Mouse (Mus musculus) T-helper 2 cell (primary cell): Measurements from ENCODE around the gene Sf3a1.

Source experiments
- in situ Hi-C: fragments of 300-600 bp; cut with MboI, MseI; formaldehyde crosslinking; loops from one replicate; pipeline ENCODE4 v1.15.1; 2025; ENCODE audit warnings: high pct_unique_total_duplicates

Sf3a1 gene

DNA sequence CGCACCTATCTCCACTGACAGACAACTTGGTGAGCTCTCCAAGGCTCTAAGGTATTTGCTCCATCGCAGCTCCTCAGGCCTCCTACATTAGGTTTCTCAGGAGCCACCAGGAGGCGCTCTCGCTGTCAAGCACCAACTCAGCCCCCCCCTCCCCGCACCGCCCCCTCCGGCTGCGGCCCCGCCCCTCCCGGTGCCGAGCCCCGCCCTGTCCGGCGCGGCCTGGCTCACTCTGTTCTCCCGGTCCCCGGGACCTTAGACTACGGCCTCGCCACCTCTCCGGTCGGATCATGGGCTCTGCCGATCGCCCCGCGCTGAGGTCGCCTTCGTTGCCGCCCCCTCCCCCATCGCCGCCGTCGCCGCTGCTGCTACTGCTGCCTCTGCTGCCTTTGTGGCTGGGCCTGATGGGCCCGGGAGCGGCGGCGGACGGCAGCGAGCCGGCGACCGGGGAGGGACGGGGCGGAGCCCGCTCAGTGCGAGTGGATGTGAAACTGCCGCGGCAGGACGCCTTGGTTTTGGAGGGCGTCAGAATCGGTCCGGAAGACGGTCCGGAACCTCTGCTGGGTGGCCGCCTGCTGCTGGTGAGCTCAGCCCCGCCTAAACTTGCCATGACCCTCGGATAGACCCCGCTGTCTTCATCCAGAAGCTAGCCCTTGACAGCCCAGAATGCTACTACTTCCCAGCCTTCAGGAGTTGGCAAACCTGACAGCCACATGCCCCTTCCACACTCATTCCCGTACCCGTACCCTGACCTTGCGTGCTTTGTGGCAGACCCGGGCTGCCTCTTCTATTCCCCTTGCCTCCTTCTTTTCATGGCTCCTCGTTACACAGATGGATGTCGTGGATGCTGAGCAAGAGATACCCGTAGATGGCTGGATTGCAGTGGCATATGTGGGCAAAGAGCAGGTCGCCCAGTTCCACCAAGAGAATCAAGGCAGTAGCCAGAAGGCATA, 24.9 kb upstream of the Sf3a1 start, which contains the start of gene Rnf215:
Gene Rnf215, plus strand, starts transcription at position 217 of the 950 bp plus-strand sequence.
- in situ Hi-C loops: no loop called here

DNA sequence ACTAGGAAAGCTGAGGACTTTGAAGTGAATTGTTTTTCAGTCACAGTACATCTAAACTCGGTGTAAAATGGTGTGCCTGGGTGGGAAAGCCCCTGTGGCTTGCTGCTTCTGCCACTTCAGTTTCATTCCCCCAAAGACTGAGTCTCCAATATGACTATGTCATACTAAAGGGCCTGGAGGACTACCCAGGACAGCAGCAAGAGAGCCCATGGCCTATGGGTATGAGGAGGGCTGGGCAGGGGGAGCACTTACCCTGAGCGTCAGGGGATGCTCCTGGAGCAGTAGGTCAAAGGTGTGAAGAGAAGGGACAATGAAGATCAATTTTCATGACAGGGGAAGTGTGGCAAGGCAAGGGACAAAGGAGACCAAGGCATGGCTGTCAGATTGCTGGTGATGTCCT, 21.2 kb upstream of the Sf3a1 start:
- in situ Hi-C loops: no loop called here

DNA sequence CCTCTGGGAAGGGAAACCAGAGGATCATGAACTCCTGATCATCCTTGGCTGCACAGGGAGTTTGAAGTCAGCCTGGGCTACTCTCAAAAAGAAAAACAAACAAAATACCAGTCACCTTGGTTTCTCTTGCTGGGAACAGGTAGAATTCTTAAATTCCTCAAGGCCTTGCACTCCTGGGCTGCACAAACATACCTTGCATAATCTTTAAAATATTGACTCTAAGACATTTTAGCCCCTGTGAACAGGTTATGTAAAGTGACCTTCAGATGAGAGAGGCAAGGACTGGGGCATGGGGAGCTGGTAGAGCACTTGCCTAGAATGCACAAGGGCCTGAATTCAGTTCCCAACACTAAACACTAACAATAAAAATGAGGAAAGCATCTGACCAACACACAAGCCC, 18.6 kb upstream of the Sf3a1 start:
- in situ Hi-C loops: no loop called here

DNA sequence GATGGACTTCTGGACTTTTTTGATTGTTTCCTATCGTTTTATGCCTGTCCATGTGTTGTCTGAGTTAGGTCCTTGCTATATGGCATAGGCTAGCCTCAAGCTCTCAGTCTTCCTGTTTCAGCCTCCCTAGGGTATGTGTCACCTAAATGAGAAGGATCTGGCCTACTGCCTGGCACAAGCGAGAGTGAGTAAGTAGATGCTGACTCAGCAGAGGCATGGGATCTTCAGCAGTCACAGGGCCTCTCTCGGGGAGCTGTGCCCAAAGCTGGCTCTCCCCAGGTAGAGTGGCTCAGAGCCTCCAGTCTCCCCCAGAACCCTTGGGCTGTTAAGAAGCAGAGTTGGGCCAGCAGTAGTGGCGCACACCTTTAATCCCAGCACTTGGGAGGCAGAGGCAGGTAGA, 17.8 kb upstream of the Sf3a1 start:
- in situ Hi-C loops: no loop called here

DNA sequence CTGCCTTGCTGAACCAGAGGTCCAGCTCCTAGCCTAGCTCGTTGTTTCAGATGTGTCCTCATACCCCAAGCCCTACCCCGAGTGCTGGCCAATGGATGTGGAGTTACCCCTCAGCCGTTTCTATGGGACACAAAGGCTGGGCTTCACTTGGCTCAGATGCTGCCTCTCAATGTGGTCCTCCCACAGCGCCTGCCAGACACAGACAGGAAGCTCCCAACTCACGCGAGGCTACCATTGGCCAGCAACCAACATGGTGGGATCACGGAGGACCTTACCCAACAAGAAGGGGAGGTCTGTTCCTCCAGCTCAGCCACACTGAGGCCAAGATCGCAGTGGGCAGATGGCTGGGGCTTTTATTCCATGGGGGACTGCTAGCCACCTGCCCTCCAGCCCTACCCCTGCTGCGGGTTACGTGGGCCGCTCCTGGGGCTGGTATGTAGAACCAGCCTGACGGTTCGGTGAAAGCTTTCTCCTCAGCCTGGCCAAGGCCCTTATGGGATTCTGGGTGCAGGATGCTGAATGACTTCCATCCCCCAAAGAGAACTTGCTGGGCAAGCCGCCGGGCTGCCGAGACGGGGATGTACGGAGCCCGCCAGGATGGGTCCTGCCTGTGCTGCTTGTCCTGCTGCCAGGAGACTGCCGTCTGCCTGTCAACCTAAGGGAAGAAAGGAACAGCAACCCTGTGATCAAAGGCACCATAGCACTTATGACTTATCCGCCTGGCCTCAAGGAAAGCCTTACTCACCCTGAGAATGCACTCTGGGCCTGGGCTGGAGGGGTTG, 16.7 kb upstream of the Sf3a1 start:
- in situ Hi-C loops: no loop called here

DNA sequence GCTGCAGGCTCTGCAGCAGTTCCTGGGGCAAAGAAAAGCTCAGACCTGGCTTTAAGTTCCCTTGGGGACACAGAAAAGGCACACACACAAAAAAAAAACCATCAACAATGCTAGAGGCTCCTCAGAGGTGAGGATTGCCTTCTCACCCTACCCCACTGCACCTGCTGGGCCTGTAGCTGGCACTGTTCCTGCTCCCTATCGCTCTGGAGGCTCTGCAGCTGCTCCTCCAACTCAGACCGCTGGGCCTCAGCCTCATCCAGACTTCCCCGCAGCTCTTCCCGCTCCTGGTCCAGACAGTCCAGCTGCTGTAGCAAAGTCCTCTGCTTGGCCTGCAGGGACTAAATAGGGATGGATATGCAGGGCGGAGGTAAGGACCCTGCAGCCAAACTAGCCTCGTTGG, 13.8 kb upstream of the Sf3a1 start:
- in situ Hi-C loops: no loop called here

DNA sequence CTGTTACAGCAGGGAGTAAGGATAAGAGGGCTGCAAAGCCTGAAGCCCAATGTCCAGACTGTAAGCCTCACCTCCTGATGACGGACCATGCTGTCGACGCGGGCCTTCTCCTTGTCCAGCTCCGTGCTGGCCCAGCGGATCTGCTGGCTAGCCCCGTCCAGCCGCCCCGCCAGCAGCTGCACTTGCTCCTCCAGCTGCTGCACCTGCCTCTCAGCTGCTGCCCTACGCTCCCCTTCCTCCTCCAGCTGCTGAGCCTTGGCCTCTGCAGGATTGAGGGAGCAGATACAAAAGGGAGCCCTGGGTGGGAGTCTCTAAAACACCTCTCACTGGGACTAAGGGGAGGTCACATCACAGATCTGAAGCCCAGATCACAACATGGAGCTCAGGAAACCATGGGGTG, 13.1 kb upstream of the Sf3a1 start:
- in situ Hi-C loops: no loop called here

DNA sequence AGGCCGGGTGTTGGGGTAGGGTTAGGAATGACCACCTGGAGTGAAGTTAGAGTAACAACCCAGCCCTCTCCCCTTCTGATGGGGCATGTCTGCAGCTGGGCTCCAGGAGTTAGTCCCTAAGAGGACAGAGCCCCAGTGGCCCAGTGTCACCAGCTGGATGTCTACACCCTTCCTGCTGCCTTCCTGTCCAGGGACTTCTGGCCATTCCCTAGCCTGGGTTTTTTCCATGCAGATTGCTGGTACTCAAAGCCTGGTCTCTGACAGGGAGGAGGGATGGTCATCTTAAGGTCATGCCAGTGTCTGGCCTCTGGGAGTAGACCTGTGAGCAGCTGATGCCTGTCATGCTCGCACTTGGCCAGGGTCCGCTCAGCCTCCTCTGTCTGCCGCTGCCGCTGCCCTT, 12.0 kb upstream of the Sf3a1 start:
- in situ Hi-C loops: no loop called here

DNA sequence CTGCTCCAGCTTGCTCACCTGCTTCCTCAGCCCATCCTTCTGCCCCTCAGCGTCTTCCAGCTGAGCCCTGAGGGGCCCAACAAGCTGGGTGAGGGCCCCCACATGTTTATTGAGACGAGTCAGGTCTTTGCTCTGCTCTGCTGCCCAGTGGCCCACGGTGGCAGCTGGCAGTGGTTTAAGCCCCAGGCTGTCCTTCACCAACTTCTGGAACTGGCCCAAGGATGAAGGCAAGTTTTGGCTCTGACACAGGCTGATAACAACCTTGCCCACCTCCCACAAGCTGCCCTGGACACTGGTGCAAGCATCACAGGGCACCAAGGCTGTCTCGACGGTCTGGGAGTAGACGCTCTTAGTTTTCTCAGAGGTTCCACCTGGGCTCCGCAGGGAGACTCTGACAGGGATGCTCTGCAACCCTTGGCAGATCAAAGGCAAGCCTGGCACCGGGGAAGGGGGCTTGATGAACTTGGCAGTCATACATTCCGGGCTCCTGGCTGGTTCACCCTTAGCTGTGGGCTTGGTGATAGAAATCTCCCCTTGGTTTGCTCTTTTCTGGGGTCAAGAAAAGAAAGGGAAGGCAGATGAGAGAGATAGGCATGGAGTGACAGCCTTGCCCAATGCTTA, 11.5 kb upstream of the Sf3a1 start:
- in situ Hi-C loops: no loop called here

DNA sequence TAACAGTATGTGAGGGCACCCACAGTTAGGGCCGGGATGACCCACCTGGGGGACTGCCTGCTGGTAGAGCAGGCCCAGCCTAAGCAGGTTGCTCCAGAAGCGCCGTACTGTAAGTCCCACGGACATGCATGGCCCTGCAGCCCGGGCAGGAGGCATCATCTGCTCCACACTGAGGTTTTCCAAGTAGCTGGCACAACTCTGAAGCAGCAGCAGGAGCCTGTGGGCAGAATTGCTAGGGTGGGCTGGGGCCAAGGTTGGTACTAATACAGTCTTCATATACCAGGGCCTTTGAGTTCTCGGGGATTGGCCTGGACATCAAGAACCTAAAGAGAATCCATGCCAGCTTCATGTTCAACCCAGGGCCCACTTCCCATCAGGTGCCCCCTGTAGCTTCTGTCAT, 10.3 kb upstream of the Sf3a1 start:
- in situ Hi-C loops: no loop called here

DNA sequence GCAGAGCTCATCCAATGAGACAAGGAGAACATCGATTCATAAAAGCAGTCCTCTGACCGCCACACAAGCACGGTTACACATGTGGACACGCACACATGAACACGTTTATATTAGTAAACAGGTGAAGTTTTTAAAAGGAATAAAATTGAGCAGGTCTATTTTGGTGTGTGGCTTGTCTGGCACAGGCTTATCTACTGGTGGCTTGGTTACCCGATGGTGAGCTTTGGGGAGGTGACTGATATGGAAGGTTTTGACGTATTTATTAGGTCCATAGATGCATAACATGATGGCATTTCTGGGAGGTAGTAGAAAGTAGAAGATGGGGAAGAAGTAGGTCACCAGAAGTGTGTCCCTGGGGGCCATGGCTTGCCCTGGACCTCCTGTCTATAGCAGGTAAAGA, 6.5 kb upstream of the Sf3a1 start:
- in situ Hi-C loops: no loop called here

DNA sequence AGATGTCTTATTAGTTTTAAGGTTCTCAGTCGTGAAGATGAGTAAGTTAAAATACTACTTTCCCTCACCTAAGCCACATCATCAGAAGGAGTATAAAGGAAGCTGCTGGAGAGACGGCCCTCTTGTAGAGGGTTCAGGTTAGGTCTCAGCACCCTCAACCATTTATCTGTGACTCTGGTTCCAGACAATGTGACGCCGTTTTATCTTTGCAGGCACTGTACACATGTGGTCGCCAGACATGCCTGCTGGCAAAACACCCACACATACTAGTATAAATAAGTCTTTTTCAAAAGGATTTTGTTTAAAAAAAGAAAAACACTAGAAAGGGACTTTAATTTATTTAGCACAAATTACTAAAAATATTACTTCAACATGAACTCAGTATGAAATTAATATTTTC, 4.5 kb upstream of the Sf3a1 start:
- in situ Hi-C loops: no loop called here

DNA sequence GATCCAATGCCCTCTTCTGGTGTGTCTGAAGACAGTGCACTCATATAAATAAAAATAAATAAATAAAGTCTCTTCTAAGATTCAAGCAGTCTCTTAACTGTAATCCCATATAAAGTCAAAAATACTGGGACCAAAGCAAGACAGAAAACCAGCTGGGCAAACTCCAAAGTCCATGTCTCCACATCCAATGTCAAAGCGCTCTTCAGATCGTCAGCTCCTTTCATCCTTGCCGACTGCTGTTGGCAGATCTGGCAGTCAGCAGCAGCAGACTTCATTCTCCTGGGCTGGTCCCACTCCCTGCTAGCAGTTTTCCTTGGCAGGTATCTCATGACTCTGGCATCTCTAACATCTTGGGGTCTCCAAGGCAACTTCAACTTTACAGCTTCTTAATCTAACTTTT, 1.5 kb upstream of the Sf3a1 start:
- in situ Hi-C loops: no loop called here

DNA sequence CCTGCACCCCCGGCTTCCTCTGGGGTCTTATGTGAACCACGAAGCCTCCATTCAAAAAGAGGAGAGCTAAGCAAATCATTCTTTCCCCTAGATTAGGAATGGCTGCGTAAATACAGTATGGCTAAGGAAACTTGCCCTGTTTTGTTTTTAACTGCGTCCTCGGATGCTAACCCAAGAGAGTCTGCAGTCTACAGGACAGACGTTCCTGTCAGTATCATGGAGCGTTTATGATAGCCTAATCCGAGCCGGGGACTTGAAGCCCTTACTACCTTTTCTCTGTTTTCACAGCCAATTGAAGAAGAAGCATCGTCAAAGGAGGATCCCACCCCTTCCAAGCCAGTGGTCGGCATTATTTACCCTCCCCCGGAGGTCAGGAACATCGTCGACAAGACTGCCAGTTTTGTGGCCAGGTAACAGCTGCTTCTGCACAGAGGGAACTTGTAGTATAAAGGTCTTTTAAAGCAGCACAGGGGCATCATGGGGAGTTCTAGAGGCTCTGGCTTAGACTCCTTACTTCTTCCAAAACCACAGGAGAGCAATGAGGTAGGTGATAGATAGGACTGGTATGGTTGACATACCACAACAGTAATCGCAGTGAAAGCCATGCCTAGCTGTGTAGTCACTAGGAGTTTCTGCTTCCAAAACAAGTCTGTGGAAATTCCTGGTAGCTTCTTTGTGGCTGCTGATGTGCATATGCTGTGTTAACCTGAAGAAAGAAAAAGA, 769 bp downstream of the Sf3a1 start:
- in situ Hi-C loops: no loop called here

DNA sequence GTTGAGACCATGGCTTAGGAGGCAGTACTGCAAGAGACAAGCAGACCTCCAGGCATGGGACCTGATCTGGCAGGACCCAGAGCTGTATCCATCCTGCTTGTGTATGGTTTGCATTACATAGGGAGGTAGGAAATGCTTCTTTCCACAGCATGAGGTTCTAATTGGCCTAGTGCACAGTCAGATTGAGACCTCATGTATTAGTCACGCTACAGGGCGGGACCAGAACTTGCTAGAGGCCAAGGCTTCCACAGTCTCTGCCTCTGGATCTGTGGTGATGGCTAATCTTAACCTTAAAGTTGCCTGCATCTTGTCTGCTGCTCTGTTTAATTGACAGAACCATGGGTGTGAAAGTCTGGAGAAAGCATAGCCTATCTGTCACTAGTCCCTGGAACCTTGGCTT, 4.6 kb downstream of the Sf3a1 start:
- in situ Hi-C loops: no loop called here

DNA sequence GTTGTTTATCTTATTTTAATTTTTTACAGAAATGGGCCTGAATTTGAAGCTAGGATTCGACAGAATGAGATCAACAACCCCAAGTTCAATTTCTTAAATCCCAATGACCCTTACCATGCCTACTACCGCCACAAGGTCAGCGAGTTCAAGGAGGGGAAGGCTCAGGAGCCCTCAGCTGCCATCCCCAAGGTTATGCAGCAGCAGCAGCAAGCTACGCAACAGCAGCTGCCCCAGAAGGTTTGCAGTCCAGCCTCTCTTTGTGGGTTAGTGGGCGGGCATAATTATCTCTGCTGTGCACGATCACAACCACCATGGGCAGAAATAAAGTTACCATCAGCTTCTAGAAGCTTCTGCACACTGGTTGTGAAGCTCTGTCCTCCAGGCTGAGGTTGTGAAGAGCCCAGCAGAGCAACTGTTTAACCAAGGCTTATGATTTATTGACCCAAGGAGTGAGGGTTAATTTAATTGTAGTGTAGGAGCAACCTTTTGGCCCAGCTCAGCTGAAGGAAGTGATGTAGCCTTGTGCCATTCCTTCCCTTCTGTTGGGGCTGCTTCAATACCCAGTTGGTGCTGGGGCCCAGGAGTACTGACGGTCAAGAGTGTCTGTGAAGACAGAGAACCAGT, 6.4 kb downstream of the Sf3a1 start:
- in situ Hi-C loops: no loop called here

DNA sequence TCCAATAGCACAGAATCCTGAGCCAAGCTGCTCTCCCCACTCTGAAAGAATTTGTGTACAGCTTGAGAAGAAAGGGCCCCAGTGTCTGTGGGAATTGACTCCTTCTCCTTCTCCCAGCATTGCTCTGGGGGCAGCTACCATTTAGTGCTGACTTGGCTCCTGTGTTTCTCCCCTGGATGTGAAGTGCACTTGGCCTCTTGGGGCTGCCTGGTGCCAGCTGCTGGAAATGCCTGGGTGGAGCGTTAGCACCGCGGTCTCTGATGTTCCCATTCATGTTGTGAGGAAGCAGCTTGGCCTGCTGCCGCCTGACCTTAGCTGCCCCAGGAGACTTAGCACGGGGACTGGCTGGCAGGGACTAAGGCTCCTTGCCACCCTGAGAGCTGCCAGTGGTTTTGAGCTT, 14.4 kb downstream of the Sf3a1 start:
- in situ Hi-C loops: no loop called here

DNA sequence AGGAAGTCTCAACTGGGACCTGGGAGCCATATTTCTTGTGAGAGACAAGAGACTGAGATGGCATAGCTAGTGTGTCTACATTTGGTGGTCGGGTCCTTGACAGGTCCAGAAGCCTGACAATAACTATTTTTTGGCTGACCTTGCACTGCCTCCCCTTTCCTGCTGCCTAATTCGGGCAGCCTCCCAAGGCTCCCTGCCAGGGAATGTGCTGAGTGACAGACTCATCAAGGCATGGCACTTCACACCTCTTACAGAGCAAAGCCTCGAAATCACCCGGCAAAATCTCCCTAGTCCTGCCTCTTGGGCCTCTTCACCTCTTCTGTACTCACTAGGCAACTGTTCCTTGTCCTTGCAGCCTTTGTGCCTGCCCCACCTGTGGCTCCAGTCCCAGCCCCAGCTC, 17.6 kb downstream of the Sf3a1 start:
- in situ Hi-C loops: loop anchor here (5.0 kb wide), 1 partner anchor 35 kb away; no protein-coding TSS in a partner anchor

DNA sequence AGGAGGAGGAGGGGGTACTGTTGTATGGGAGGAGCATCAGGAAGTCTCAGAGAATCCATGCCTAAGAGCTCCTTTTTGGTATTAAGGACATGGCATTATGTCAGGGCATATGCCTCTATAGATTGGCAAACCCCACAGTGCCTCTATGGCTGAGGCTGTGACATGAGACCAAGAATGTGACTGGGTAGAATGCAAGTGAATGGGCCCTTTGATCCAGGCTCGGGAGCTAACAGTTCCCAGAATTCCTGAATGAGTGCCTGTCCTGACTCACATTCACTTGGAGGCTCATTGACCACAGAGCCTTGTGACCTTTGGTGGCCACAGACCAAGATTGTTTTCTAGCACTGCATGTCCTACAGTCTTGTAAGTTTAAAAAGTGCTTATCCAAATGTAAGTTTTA, 21.9 kb downstream of the Sf3a1 start:
- in situ Hi-C loops: no loop called here

DNA sequence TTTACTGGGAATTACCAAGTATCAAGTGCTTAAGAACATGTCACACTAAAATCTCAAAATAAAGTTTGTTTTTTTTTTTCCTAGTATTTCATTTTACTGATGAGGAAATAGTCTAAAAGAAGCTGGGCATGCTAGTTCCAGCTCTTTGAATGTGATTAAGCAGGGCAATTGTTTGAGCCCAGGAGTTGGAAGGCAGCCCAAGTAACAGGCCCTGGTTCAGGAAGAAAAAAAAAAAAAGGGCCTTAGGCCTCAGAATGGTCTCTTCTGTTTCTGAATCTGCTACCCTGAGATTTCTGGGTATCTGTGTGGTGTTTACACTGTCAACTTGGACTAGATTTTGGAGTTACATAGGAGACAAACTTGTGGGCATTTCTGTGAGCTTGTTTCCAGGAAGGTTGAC, 23.4 kb downstream of the Sf3a1 start:
- in situ Hi-C loops: no loop called here

DNA sequence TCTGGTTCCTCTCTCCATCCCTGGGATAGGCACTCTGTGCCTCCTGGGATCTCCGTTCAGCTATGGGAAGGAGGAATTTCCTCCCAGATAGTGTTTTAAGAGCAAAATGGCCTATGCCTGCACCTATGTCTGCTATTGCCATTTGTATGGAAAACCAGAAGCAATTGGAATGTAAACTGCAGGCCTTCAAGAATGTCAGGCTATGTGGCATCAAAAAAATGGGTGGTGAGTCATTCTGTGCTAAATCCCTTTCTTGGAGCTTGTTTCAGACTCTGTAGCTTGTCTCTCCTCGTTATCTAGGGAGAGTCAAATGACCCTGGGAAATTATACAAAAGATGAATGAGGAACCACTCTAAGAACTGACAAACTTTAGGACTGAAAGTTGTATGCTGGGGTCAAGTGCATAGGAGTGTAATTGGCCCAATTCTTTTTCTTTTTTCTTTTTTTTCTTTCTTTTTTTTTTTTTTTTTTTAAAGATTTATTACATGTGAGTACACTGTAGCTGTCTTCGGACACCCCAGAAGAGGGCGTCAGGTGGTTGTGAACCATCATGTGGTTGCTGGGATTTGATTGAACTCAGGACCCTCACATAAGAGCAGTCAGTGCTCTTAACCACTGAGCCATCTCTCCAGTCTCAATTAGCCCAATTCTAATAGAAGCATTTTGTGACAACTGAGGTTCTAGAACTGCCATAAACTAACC, 24.3 kb downstream of the Sf3a1 start:
- in situ Hi-C loops: no loop called here
